Mouse (Mus musculus) adrenal gland, postnatal 10 days (tissue): ENCODE measurements around the gene Ssxb6. TPM values are rescaled to one million over a fixed set of nuclear protein-coding genes. Genes with fewer than 3 reads are reported as not detected.
"Not testable (repeated sequence)": the region's sequence is repeated elsewhere in the genome, so short reads cannot be mapped to it uniquely, and the experiment has no call there.

ENCODE experiments used
- DNase-seq: peaks from one replicate; pipeline ENCODE4 v3.0.0; 2021; ENCODE audit warnings: mixed read lengths
- long read RNA-seq, 2 experiments: library from polyadenylated mRNA; stranded (forward); transcript quantifications; one replicate each; pipeline ENCODE4 v2.0.0; 2021
- total RNA-seq, 2 experiments: library from RNA; stranded (reverse); gene quantifications; 2 replicates each; pipeline ENCODE4 v1.2.3; 2021

Ssxb6 gene
- total RNA-seq, result not detected
- long read RNA-seq, experiment 1, result 0 reads
- long read RNA-seq, experiment 2, result 0 reads

DNA sequence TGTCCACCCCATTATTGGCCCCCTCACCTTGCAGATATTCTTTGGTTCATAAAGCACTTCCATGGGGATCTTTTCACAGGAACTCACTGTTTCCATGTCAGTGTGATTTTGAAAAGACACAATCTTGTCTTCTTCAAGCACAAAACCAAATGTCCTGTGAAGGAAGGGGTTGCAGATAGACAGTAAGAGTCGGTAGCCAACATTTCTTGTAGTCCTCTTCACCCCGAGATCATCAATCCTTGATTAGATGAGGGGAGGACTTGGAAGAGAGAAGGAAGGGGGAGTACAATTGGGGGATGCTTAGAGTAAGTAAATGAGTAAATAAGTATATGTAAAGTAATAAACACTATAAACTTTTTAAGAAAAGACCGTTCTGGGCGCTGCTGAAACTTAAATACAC, at the start of gene Ssxb6:
Gene Ssxb6, minus strand, starts transcription at position 101 of the 400 bp plus-strand sequence.
- not testable (repeated sequence) for DNase-seq

DNA sequence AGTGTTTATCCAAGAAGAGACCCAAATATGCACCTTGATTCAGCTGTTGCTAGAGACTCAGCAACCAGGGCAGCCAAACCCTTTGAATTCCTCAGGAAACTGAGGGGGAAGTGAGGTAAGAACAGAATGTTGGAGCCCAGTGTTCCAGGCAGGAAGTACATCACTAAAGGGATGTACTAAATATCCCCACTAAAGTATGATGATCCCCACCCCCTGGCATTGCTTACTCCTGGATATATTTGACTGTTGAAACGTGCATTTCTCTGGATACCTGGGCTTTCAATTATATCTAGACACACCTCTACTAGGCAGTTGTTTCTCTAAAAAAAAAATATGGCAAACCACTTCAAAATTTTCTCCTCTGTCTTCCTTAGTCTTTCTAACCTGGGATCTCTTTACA, 43.7 kb upstream of the Ssxb6 start, which contains the start of gene Ssxb3:
Gene Ssxb3, minus strand, starts transcription at position 101 of the 400 bp plus-strand sequence.
- DNase-seq, result not testable (repeated sequence)

DNA sequence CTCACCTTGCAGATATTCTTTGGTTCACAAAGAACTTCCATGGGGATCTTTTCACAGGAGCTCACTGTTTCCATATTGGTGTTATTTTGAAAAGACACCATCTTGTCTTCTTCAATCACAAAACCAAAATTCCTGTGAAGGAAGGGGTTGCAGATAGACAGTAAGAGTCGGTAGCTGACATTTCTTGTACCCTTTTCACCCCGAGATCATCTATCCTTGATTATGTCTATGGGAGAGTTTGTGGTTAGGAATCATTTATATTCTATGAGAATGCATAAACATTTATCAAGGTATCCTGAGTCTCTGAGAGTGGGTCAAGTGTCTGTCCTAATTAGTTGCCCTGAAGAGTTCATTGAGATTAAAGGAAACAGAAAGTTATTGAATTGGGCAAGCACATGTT, 23.2 kb downstream of the Ssxb6 start, which contains the start of gene Gm14459:
Gene Gm14459, minus strand, starts transcription at position 101 of the 400 bp plus-strand sequence.
- DNase-seq, result no peak

Other genes with a start within 250 kb of the Ssxb6 start
- gene Ssxb10, start 220.8 kb downstream of the Ssxb6 start, total RNA-seq, result not detected
- not detected for gene Ssxb9, start 181.3 kb downstream of the Ssxb6 start, total RNA-seq
- gene Ssxb1, start 134.9 kb downstream of the Ssxb6 start, total RNA-seq, result not detected
- not detected for gene Ssxb2, start 86.5 kb downstream of the Ssxb6 start, total RNA-seq
- gene Gm14459, start 23.3 kb downstream of the Ssxb6 start, total RNA-seq, result not detected
- not detected for gene Ssxb3, start 43.6 kb upstream of the Ssxb6 start, total RNA-seq
- not detected for gene Ssxb8, start 142.6 kb upstream of the Ssxb6 start, total RNA-seq
- not detected for gene Ssx9, start 200.2 kb upstream of the Ssxb6 start, total RNA-seq